Comparison of ENCODE assay signal across 11 mouse cellular contexts in the genomic region with DNA sequence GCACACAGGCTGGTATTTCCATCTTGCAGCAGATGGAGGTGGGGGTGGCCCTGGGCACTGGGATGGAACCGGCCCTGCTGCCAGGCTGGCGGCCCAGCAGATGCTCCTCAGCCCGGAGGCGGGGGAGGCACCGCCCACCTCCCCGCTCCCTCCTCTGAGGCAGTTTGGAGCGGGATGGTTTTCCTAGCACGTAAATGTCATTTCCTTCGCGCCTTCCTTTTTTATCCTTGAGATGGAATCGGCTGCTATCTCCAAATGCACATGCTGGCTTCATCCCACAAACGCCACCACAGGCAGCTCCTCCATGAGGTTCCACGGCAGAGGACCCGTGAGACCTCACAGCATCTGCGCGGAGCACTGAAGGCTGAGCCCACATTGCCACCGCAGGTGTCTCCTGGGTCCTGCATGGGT.
DNase-seq lines count a peak whose midpoint lies in the region; ATAC-seq and TF ChIP-seq lines count a peak whose summit lies in the region.
"Had no signal": no experiment of that assay in that cellular context is flagged by ENCODE, and none has a peak within 500 bp of the region (broad histone marks: within the 10 kb centered on the region; RNA-seq: fewer than 3 reads in every experiment).

No protein-coding gene starts in this region.

- H3K4me1 ChIP-seq in hindbrain, embryonic 15.5 days (replicated peaks), result 0 out of 2 replicates have a peak, but pooled peaks cover 6% of the 10 kb centered on the region
- H3K4me1 ChIP-seq in hindbrain, embryonic 12.5 days, result peaks cover 17% of the 10 kb centered on the region
- H3K4me1 ChIP-seq in liver, embryonic 11.5 days (replicated peaks; ENCODE audit: control insufficient read depth, insufficient read depth, low read length), result no peaks in the 10 kb centered on the region
- H3K4me1 ChIP-seq in heart, embryonic 10.5 days, result peaks cover 14% of the 10 kb centered on the region
- H3K4me1 ChIP-seq: liver, embryonic 13.5 days had no signal

- H3K36me3 ChIP-seq in hindbrain, embryonic 15.5 days, result no peaks in the 10 kb centered on the region
- no peaks in the 10 kb centered on the region for H3K36me3 ChIP-seq in hindbrain, embryonic 12.5 days
- no peaks in the 10 kb centered on the region for H3K36me3 ChIP-seq in liver, embryonic 11.5 days (ENCODE audit: control insufficient read depth, insufficient read depth, low read length)
- H3K36me3 ChIP-seq in heart, embryonic 10.5 days, result no peaks in the 10 kb centered on the region
- H3K36me3 ChIP-seq: liver, embryonic 13.5 days had no signal

- ATAC-seq in hindbrain, embryonic 15.5 days (ENCODE audit: low FRiP score, low read depth), result no peak
- no peak for ATAC-seq in hindbrain, embryonic 12.5 days (ENCODE audit: low FRiP score)
- ATAC-seq in liver, embryonic 11.5 days (replicated peaks; ENCODE audit: low FRiP score), result no peak

- H3K27me3 ChIP-seq in hindbrain, embryonic 15.5 days, result 0 out of 2 replicates have a peak, but pooled peaks cover 3% of the 10 kb centered on the region
- 0 out of 2 replicates have a peak, but pooled peaks cover 3% of the 10 kb centered on the region for H3K27me3 ChIP-seq in hindbrain, embryonic 12.5 days
- H3K27me3 ChIP-seq in liver, embryonic 11.5 days (replicated peaks; ENCODE audit: control insufficient read depth, insufficient read depth, low read length), result peaks cover 7% of the 10 kb centered on the region; the same call in 1 of the 2 replicates
- peaks cover 60% of the 10 kb centered on the region for H3K27me3 ChIP-seq in heart, embryonic 10.5 days (ENCODE audit: insufficient read depth, poor library complexity, severe bottlenecking)

- 74% methylated on average over 17 of the region's 17 CpGs for WGBS in hindbrain, embryonic 15.5 days
- 91% methylated on average over 17 of the region's 17 CpGs for WGBS in hindbrain, embryonic 12.5 days
- WGBS in liver, embryonic 11.5 days, result 84% methylated on average over 17 of the region's 17 CpGs
- WGBS in heart, embryonic 10.5 days, result 83% methylated on average over 17 of the region's 17 CpGs

- no peak overlapping the region for H3K9ac ChIP-seq in hindbrain, embryonic 15.5 days
- no peak overlapping the region for H3K9ac ChIP-seq in hindbrain, embryonic 12.5 days
- H3K9ac ChIP-seq in liver, embryonic 11.5 days (ENCODE audit: low read depth, low read length), result no peak overlapping the region
- H3K9ac ChIP-seq: liver, embryonic 13.5 days had no signal

- 0 out of 2 replicates have a peak overlapping the region, but pooled peaks have one; percentile 37 for H3K27ac ChIP-seq in hindbrain, embryonic 15.5 days (replicated peaks)
- no peak overlapping the region for H3K27ac ChIP-seq in hindbrain, embryonic 12.5 days
- peak overlapping the region; percentile 82 for H3K27ac ChIP-seq in layer of hippocampus, adult 2 months
- no peak overlapping the region for H3K27ac ChIP-seq in liver, embryonic 11.5 days (ENCODE audit: low read depth, low read length)
- no peak overlapping the region for H3K27ac ChIP-seq in heart, embryonic 10.5 days
- H3K27ac ChIP-seq: liver, embryonic 13.5 days had no signal

- H3K4me3 ChIP-seq in hindbrain, embryonic 15.5 days, result no peak overlapping the region
- no peak overlapping the region for H3K4me3 ChIP-seq in hindbrain, embryonic 12.5 days
- peak overlapping the region; percentile 26; the same call in 1 of the 2 replicates for H3K4me3 ChIP-seq in layer of hippocampus, adult 2 months
- no peak overlapping the region for H3K4me3 ChIP-seq in liver, embryonic 11.5 days (ENCODE audit: low read depth, low read length)
- H3K4me3 ChIP-seq in heart, embryonic 10.5 days, result no peak overlapping the region
- H3K4me3 ChIP-seq: liver, embryonic 13.5 days had no signal

- H3K4me2 ChIP-seq in hindbrain, embryonic 15.5 days, result no peak overlapping the region
- H3K4me2 ChIP-seq in hindbrain, embryonic 12.5 days (replicated peaks), result no peak overlapping the region
- no peak overlapping the region for H3K4me2 ChIP-seq in liver, embryonic 11.5 days
- H3K4me2 ChIP-seq: liver, embryonic 13.5 days had no signal

- no peaks in the 10 kb centered on the region for H3K9me3 ChIP-seq in hindbrain, embryonic 15.5 days
- peaks cover 12% of the 10 kb centered on the region; the same call in 1 of the 2 replicates for H3K9me3 ChIP-seq in hindbrain, embryonic 12.5 days (replicated peaks)
- H3K9me3 ChIP-seq in liver, embryonic 11.5 days (ENCODE audit: control insufficient read depth, low read length), result no peaks in the 10 kb centered on the region
- peaks cover 6% of the 10 kb centered on the region; the same call in 1 of the 2 replicates for H3K9me3 ChIP-seq in heart, embryonic 10.5 days

- intact Hi-C loops in left cerebral cortex, postnatal 4 days (cut with DNase I), result loop anchor here (10.0 kb wide), 1 partner anchor 106 kb away; no protein-coding TSS in a partner anchor

- no peak for TF ChIP-seq CTCF in layer of hippocampus, adult 2 months (conservative IDR thresholded peaks at IDR 0.05)

- peak; percentile 27 for DNase-seq in cerebellum, adult 8-10 months
- DNase-seq in layer of hippocampus, adult 2 months (ENCODE audit: low spot score in 2 of 2), result peak; percentile 92 to 93
- peak; percentile 89 for DNase-seq in left cerebral cortex, postnatal 4 days
- no peak for DNase-seq in liver, embryonic 11.5 days (ENCODE audit: low spot score)
- no peak for DNase-seq in heart, adult 11 months
- no peak for DNase-seq in heart, embryonic 10.5 days (ENCODE audit: low spot score)
- DNase-seq: B cell, adult 2 months; gastrocnemius, postnatal 10 days; liver, embryonic 13.5 days had no signal

Comparison
In these comparisons a context has a peak if more than half of its experiments do, and no peak if none do; other contexts are left out.
1. H3K27ac ChIP-seq: peak in hindbrain, embryonic 15.5 days (single experiment) and layer of hippocampus, adult 2 months (single experiment); none in hindbrain, embryonic 12.5 days (single experiment), liver, embryonic 11.5 days (single experiment) and heart, embryonic 10.5 days (single experiment).
2. DNase-seq: peak in cerebellum, adult 8-10 months (single experiment), layer of hippocampus, adult 2 months (2 of 2) and left cerebral cortex, postnatal 4 days (single experiment); none in liver, embryonic 11.5 days (single experiment), heart, adult 11 months (single experiment) and heart, embryonic 10.5 days (single experiment).